11 mouse cellular contexts compared by ENCODE assay signal in the genomic region with DNA sequence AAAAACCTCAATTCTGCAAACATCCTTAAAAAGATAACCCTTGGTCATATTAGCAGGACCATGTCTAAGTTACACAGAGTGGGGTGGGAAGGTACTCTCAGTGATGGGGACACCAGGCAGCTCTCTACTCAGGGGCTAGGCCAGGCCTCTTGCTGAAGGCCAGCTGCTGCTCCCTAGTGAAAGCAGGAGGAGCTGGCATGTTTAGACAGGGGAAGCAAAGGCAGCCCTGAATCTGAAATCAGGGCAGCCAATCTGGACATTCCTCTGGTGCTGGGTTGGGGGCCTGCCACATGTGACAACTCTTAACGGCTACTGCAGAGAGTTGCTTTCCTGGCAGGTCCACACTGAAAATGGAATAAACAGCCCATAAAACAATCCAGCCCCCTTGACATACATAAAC. TPM values are rescaled to one million over a fixed set of nuclear protein-coding genes. Genes with fewer than 3 reads are reported as not detected.
DNase-seq lines count a peak whose midpoint lies in the region; ATAC-seq and TF ChIP-seq lines count a peak whose summit lies in the region.
"Had no signal": no experiment of that assay in that cellular context is flagged by ENCODE, and none has a peak within 500 bp of the region (broad histone marks: within the 10 kb centered on the region; RNA-seq: fewer than 3 reads in every experiment).

No protein-coding gene starts in this region.

- H3K36me3 ChIP-seq in kidney, embryonic 15.5 days: no peaks in the 10 kb centered on the region
- no peaks in the 10 kb centered on the region for H3K36me3 ChIP-seq in testis, adult 2 months (ENCODE audit: control insufficient read depth, insufficient read depth, low read length)
- no peaks in the 10 kb centered on the region for H3K36me3 ChIP-seq in stomach, postnatal 0 days (ENCODE audit: control insufficient read depth, insufficient read depth, low read length)

- peak; percentile 46 for DNase-seq in gastrocnemius, adult 18-20 months (ENCODE audit: low spot score)
- DNase-seq in gastrocnemius, postnatal 25 days: no peak
- no peak for DNase-seq in kidney, adult 11 months
- DNase-seq in testis, postnatal 14 days (ENCODE audit: low spot score): no peak
- DNase-seq in stomach, postnatal 0 days (ENCODE audit: low spot score): no peak
- DNase-seq in embryo, embryonic 11 days: no peak
- DNase-seq: thymus, postnatal 25 days had no signal

- no peak overlapping the region; the same call in 1 of the 2 replicates for H3K4me2 ChIP-seq in kidney, embryonic 15.5 days
- H3K4me2 ChIP-seq in stomach, postnatal 0 days (replicated peaks; ENCODE audit: low read depth): peak overlapping the region; percentile 35; the same call in 1 of the 2 replicates

- no peak for TF ChIP-seq EP300 in stomach, postnatal 0 days (optimal IDR thresholded peaks at IDR 0.05)

- peak overlapping the region; percentile 82 for H3K27ac ChIP-seq in kidney, embryonic 15.5 days
- peak overlapping the region; percentile 63 for H3K27ac ChIP-seq in testis, adult 2 months (ENCODE audit: control insufficient read depth, insufficient read depth, low read depth, low read length)
- peak overlapping the region; percentile 92 for H3K27ac ChIP-seq in stomach, postnatal 0 days (replicated peaks)

- peaks cover 54% of the 10 kb centered on the region for H3K4me1 ChIP-seq in kidney, embryonic 15.5 days
- peaks cover 17% of the 10 kb centered on the region for H3K4me1 ChIP-seq in testis, adult 2 months (ENCODE audit: control insufficient read depth, insufficient read depth, low read length)
- peaks cover 32% of the 10 kb centered on the region for H3K4me1 ChIP-seq in stomach, postnatal 0 days (replicated peaks; ENCODE audit: control insufficient read depth, insufficient read depth)

- TF ChIP-seq POLR2A in testis, adult 2 months (IDR thresholded peaks at IDR 0.05; ENCODE audit: control insufficient read depth, low read depth, low read length): no peak

- H3K9me3 ChIP-seq in kidney, embryonic 15.5 days (replicated peaks): no peaks in the 10 kb centered on the region
- H3K9me3 ChIP-seq in stomach, postnatal 0 days (ENCODE audit: control insufficient read depth, low read length): no peaks in the 10 kb centered on the region

- H3K4me3 ChIP-seq in kidney, embryonic 15.5 days (replicated peaks): no peak overlapping the region
- H3K4me3 ChIP-seq in testis, adult 2 months (ENCODE audit: control insufficient read depth, low read depth, low read length): no peak overlapping the region
- H3K4me3 ChIP-seq in stomach, postnatal 0 days (ENCODE audit: low read depth, low read length): no peak overlapping the region

- TF ChIP-seq CTCF in testis, adult 2 months (IDR thresholded peaks at IDR 0.05; ENCODE audit: control insufficient read depth, insufficient read depth, insufficient replicate concordance, low read depth, low read length): no peak
- TF ChIP-seq CTCF in stomach, postnatal 0 days (IDR thresholded peaks at IDR 0.05; ENCODE audit: low read depth): peak; percentile 32

- H3K9ac ChIP-seq in kidney, embryonic 15.5 days: no peak overlapping the region
- H3K9ac ChIP-seq in stomach, postnatal 0 days (ENCODE audit: low read length): no peak overlapping the region

- no peaks in the 10 kb centered on the region for H3K27me3 ChIP-seq in kidney, embryonic 15.5 days
- H3K27me3 ChIP-seq in testis, adult 2 months (ENCODE audit: control insufficient read depth, insufficient read depth, low read length): no peaks in the 10 kb centered on the region
- no peaks in the 10 kb centered on the region for H3K27me3 ChIP-seq in stomach, postnatal 0 days (ENCODE audit: control insufficient read depth, insufficient read depth, low read length)

- WGBS in kidney, embryonic 15.5 days: 15% methylated on average over 1 of the region's 1 CpGs
- 19% methylated on average over 1 of the region's 1 CpGs for WGBS in stomach, postnatal 0 days

- ATAC-seq in kidney, embryonic 15.5 days (replicated peaks; ENCODE audit: low FRiP score): no peak
- ATAC-seq in stomach, postnatal 0 days (ENCODE audit: low FRiP score, low TSS enrichment): no peak

RNA-seq across cellular contexts. Expression of a gene that starts 7.5 kb away (rescaled TPM):
- not detected for total RNA-seq in gastrocnemius, adult 18-20 months (2021)
- total RNA-seq in gastrocnemius, postnatal 25 days (2021): not detected
- 0.22 TPM in 1 of 2 replicates, not detected in the other for polyA plus RNA-seq in kidney, embryonic 15.5 days (2015; fragmentation: Nextera tagmentation; extraction: Ambion mirVana)
- polyA plus RNA-seq in testis, adult 2 months (2012; rRNA removed): 0.11 TPM in 1 of 2 replicates, not detected in the other
- not detected in 2 replicates for polyA plus RNA-seq in stomach, postnatal 0 days (2015; fragmentation: Nextera tagmentation; extraction: Ambion mirVana)
- total RNA-seq: left cerebral cortex, postnatal 14 days; neutrophil, adult 5-6 weeks had no signal

RNA-seq across cellular contexts. Expression of a gene that starts 14.6 kb away (rescaled TPM):
- total RNA-seq in gastrocnemius, adult 18-20 months (2021): 10 to 100 TPM; 33.3 to 55.3 TPM
- total RNA-seq in gastrocnemius, postnatal 25 days (2021): 10 to 100 TPM; 38.9 to 43.1 TPM
- polyA plus RNA-seq in kidney, embryonic 15.5 days (2015; fragmentation: Nextera tagmentation; extraction: Ambion mirVana): 21.8 and 23.3 TPM in 2 replicates
- polyA plus RNA-seq in testis, adult 2 months (2012; rRNA removed): 2.8 and 3.8 TPM in 2 replicates
- 25.0 and 26.9 TPM in 2 replicates for polyA plus RNA-seq in stomach, postnatal 0 days (2015; fragmentation: Nextera tagmentation; extraction: Ambion mirVana)
